Mouse (Mus musculus) embryo, embryonic 10 days (tissue): ENCODE measurements around the gene Zdbf2.
A peak's percentile ranks its signal among the peaks of the same experiment; 100 is the strongest.
"Not testable (repeated sequence)": the region's sequence is repeated elsewhere in the genome, so short reads cannot be mapped to it uniquely, and the experiment has no call there.

Source experiments
- DNase-seq: peaks from one replicate; pipeline ENCODE4 v3.0.0-alpha.2; 2015; ENCODE audit warnings: low spot score

Gene Zdbf2

GRCm38 (mm10) chr1:63265461-63265860, 7.6 kb upstream of the Zdbf2 start:
- DNase-seq, result no peak

- DNase-seq, result no peak
Observed at GRCm38 (mm10) chr1:63266121-63266520, 6.9 kb upstream of the Zdbf2 start.

GRCm38 (mm10) chr1:63266716-63267115, 6.3 kb upstream of the Zdbf2 start:
- DNase-seq, result no peak

- DNase-seq, result peak; percentile 40
Observed at GRCm38 (mm10) chr1:63272125-63272675, 865 bp upstream of the Zdbf2 start.

GRCm38 (mm10) chr1:63273339-63273951, 380 bp downstream of the Zdbf2 start:
- no peak for DNase-seq

GRCm38 (mm10) chr1:63274046-63274730, 1.1 kb downstream of the Zdbf2 start:
- no peak for DNase-seq

- peak; percentile 46 for DNase-seq
Observed at GRCm38 (mm10) chr1:63278106-63278505, 5.0 kb downstream of the Zdbf2 start.

GRCm38 (mm10) chr1:63293965-63294364, 20.9 kb downstream of the Zdbf2 start:
- no peak for DNase-seq

- peak; percentile 63 for DNase-seq
Observed at GRCm38 (mm10) chr1:63309661-63310060, 36.6 kb downstream of the Zdbf2 start.

- not testable (repeated sequence) for DNase-seq
Observed at GRCm38 (mm10) chr1:63323565-63324132, 50.6 kb downstream of the Zdbf2 start.
